Mouse (Mus musculus): ENCODE data around the gene Ppm1g. TPM values are rescaled to one million over a fixed set of nuclear protein-coding genes. Genes with fewer than 3 reads are reported as not detected.
"Not testable (repeated sequence)": the region's sequence is repeated elsewhere in the genome, so short reads cannot be mapped to it uniquely, and the experiment has no call there.

The Ppm1g gene
- polyA plus RNA-seq, 1 experiment from 2014 or later = 164 TPM

DNA sequence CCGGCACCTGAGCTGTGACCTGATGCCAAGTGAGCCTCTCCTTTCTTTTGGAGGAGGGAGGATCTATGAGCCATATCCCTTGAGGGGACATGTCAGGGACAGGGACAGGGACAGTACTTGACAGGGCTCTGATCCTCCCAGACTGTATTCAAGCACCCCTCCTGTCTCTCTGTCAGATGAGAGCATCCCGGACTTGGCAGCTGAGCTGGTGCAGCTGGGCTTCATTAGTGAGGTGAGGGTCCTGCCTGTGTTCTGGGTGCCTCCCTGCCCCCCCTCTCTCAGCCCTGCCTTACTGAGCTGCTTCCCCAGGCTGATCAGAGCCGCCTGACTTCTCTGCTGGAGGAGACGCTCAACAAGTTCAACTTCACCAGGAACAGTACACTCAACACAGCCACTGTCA, 30.2 kb upstream of the Ppm1g start:
- peaks cover 13% of the 10 kb centered on the region for H3K4me1 ChIP-seq
- H3K36me3 ChIP-seq (ENCODE audit: poor library complexity, severe bottlenecking) = peaks cover 98% of the 10 kb centered on the region
- ATAC-seq = peak; percentile 52; the same call in 1 of the 2 replicates
- H3K9me3 ChIP-seq (replicated peaks) = no peaks in the 10 kb centered on the region
- H3K4me3 ChIP-seq = no peak overlapping the region
- H3K4me2 ChIP-seq = no peak overlapping the region
- peak overlapping the region; percentile 47; the same call in 1 of the 2 replicates for H3K9ac ChIP-seq
- H3K27me3 ChIP-seq = no peaks in the 10 kb centered on the region
- no peak overlapping the region for H3K27ac ChIP-seq
- WGBS = 56% methylated on average over 4 of the region's 4 CpGs

DNA sequence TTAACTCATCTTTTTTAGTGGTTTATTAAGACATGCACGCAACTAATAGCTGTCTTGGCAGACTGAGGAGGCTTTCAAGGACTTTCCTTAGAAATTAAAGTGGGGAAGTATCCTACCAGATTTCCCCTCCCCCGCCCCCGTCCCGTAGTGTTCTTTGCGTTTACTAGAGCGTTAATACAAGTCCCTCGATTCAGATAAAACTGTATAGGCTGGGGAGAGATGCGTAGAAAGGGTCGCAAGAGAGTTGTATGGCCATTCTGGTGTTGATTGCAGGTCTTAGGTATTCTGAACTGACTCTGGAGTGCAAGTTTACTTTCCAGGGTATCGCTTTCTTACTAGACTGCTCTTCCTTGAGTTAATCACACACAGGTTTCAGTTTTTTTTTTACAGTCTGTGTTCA, 21.7 kb upstream of the Ppm1g start:
- peak overlapping the region; percentile 94 for H3K9ac ChIP-seq
- WGBS = 16% methylated on average over 10 of the region's 10 CpGs
- peaks cover 36% of the 10 kb centered on the region for H3K36me3 ChIP-seq (ENCODE audit: poor library complexity, severe bottlenecking)
- H3K9me3 ChIP-seq (replicated peaks) = no peaks in the 10 kb centered on the region
- H3K27me3 ChIP-seq = no peaks in the 10 kb centered on the region
- peak overlapping the region; percentile 92 for H3K4me3 ChIP-seq
- peaks cover 16% of the 10 kb centered on the region for H3K4me1 ChIP-seq
- no peak overlapping the region for H3K27ac ChIP-seq
- ATAC-seq = no peak
- peak overlapping the region; percentile 89 for H3K4me2 ChIP-seq

DNA sequence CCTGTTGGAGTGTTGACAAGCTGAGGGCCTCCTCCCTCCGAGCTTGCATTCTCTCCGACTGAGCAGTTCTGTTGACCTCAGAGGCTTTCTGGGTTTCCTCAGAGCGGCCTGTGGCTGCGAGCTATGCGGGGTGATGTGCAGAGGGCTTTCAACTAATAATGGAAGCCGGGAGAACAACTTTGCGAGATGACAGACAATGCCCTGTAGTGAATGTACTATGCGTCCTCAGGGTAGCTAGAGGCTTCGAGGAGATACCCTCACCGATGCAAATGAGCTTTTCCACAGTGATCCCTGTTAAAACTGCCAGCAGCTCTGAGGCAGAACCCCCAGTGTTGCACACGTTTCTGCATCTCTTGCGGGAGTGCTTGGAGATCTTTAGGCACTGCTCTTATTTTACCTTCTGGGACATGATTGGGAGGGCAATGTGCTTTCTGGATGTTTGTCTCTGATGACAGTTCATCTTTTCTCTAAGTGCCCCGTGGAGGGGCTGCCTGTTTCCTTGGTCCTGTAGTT, 21.1 kb upstream of the Ppm1g start:
- Histone ChIP-seq H3K9me3 (replicated peaks) (0 out of 2 replicates have a peak, but pooled peaks cover under 1% of the 10 kb centered on the region), H3K36me3 (ENCODE audit: poor library complexity, severe bottlenecking) (peaks cover 30% of the 10 kb centered on the region), H3K27ac (peak overlapping the region; percentile 95), H3K9ac (peak overlapping the region; percentile 94), H3K4me2 (peak overlapping the region; percentile 89), H3K4me1 (peaks cover 16% of the 10 kb centered on the region), H3K4me3 (peak overlapping the region; percentile 92), H3K27me3 (no peaks in the 10 kb centered on the region)
- WGBS = 0% methylated on average over 13 of the region's 13 CpGs
- ATAC-seq = no peak

- peak within 1 kb of the TSS; percentile 92 for H3K4me3 ChIP-seq
- H3K4me1 ChIP-seq = peaks cover 16% of the 10 kb centered on the region
- H3K9ac ChIP-seq = peak within 1 kb of the TSS; percentile 94
- under 1% methylated on average over 49 of the region's 103 CpGs for WGBS
- H3K9me3 ChIP-seq (replicated peaks) = peaks cover 8% of the 10 kb centered on the region; the same call in 1 of the 2 replicates
- ATAC-seq = peak; percentile 99
- no peaks in the 10 kb centered on the region for H3K27me3 ChIP-seq
- H3K4me2 ChIP-seq = peak within 1 kb of the TSS; percentile 89
- H3K27ac ChIP-seq = peak within 1 kb of the TSS; percentile 95
- peaks cover 23% of the 10 kb centered on the region for H3K36me3 ChIP-seq (ENCODE audit: poor library complexity, severe bottlenecking)
Observed at GRCm38 (mm10) chr5:31240637-31241521, 20.4 kb upstream of the Ppm1g start, which contains the start of the genes Nrbp1 and Gm9970. Nrbp1 (plus strand) TSS chr5:31240864. Gm9970 (minus strand) TSS chr5:31241232.

DNA sequence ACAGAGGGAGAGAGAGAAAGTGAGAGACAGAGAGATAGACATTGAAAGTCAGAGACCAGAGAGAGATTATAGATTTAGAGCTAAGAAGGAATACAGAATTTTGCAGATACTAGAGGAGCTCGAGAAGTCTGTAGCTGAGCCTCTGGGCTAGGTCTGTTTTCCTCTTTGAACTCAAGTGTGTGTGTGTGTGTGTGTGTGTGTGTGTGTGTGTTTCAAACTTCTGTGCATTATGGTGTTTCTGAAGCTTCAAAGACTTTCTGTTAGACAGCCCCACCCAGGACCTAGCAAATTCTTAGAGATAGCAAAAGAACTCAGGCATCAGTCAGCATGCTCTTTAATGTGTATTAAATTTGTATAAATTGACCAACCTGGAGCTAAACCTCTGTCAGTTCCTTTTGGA, 6.2 kb upstream of the Ppm1g start:
- Histone ChIP-seq H3K27ac (no peak overlapping the region), H3K9ac (no peak overlapping the region), H3K4me1 (no peaks in the 10 kb centered on the region), H3K4me3 (no peak overlapping the region), H3K36me3 (ENCODE audit: poor library complexity, severe bottlenecking) (no peaks in the 10 kb centered on the region), H3K27me3 (no peaks in the 10 kb centered on the region), H3K9me3 (replicated peaks) (no peaks in the 10 kb centered on the region), H3K4me2 (no peak overlapping the region)
- no peak for ATAC-seq
- WGBS = 67% methylated on average over 1 of the region's 1 CpGs

GRCm38 (mm10) chr5:31222696-31223095, 2.2 kb upstream of the Ppm1g start:
- H3K4me2 ChIP-seq = no peak overlapping the region
- H3K9ac ChIP-seq = no peak overlapping the region
- H3K4me1 ChIP-seq = peaks cover 14% of the 10 kb centered on the region
- WGBS = 96% methylated on average over 9 of the region's 9 CpGs
- H3K36me3 ChIP-seq (ENCODE audit: poor library complexity, severe bottlenecking) = no peaks in the 10 kb centered on the region
- H3K27ac ChIP-seq = no peak overlapping the region
- no peak for ATAC-seq
- no peaks in the 10 kb centered on the region for H3K27me3 ChIP-seq
- no peaks in the 10 kb centered on the region for H3K9me3 ChIP-seq (replicated peaks)
- H3K4me3 ChIP-seq = no peak overlapping the region

DNA sequence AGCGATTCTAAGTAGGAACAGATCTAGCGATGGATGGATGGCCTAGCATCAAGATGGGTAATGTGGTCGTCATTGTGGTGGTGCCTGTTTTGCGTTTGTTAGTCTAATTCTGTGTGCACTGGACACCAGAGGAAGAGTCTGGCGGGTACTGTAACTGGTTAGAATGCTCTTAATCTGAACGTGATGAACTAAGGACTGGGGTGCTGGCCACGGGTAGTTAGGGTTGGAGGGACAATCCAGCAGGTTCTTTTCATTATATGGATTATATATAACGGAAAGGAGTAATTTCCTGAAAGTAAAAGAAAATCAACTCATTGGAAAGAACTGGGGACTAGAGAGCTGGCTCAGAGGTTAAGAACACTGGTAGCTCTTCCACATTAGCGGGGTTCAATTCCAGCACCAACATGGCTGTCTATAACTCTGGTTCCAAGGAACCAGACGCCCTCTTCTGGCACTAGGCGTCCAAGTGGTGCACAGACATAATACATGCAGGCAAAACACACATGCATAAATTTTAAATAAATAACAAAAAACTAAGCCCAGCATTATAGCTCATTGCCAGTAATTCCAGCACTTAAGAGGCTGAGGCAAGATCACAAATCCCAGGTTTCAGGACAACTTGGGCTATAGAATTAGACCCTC, 938 bp upstream of the Ppm1g start:
- ATAC-seq = no peak; the same call in 1 of the 2 replicates
- Histone ChIP-seq H3K27ac (peak overlapping the region; percentile 87), H3K4me2 (peak overlapping the region; percentile 79), H3K9ac (peak overlapping the region; percentile 92), H3K9me3 (replicated peaks) (no peaks in the 10 kb centered on the region), H3K36me3 (ENCODE audit: poor library complexity, severe bottlenecking) (no peaks in the 10 kb centered on the region), H3K27me3 (no peaks in the 10 kb centered on the region), H3K4me3 (peak overlapping the region; percentile 90), H3K4me1 (peaks cover 18% of the 10 kb centered on the region)
- WGBS = 10% methylated on average over 11 of the region's 11 CpGs

GRCm38 (mm10) chr5:31219911-31220447, 508 bp downstream of the Ppm1g start:
- peak overlapping the region; percentile 92 for H3K9ac ChIP-seq
- H3K4me3 ChIP-seq = peak overlapping the region; percentile 90
- peak overlapping the region; percentile 79 for H3K4me2 ChIP-seq
- ATAC-seq = peak; percentile 77
- H3K9me3 ChIP-seq (replicated peaks) = no peaks in the 10 kb centered on the region
- H3K4me1 ChIP-seq = peaks cover 18% of the 10 kb centered on the region
- under 1% methylated on average over 40 of the region's 40 CpGs for WGBS
- H3K27me3 ChIP-seq = no peaks in the 10 kb centered on the region
- H3K36me3 ChIP-seq (ENCODE audit: poor library complexity, severe bottlenecking) = no peaks in the 10 kb centered on the region
- H3K27ac ChIP-seq = peak overlapping the region; percentile 87

DNA sequence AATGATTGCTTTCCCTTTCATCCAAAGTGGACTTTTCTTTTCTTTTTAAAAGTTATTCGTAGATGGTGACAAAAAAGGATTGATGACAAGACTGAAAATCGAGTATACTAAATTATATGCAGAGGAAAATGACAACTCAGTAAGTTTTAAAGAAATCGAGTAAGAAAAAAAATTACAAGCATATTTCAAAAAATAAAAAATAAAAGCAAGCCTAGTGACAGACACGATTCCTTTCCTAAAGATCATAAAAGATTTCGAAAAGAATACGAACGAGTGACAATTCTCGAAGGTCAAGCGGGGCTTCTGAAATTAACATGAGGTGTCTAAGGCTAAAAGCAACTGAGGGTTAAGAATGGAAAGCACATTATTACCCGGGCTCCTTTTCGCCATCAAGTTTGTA, 1.0 kb downstream of the Ppm1g start:
- H3K4me2 ChIP-seq = peak overlapping the region; percentile 79
- WGBS = 2% methylated on average over 11 of the region's 11 CpGs
- H3K4me3 ChIP-seq = peak overlapping the region; percentile 90
- H3K9me3 ChIP-seq (replicated peaks) = no peaks in the 10 kb centered on the region
- H3K4me1 ChIP-seq = peaks cover 18% of the 10 kb centered on the region
- ATAC-seq = no peak
- H3K27ac ChIP-seq = peak overlapping the region; percentile 87
- no peaks in the 10 kb centered on the region for H3K36me3 ChIP-seq (ENCODE audit: poor library complexity, severe bottlenecking)
- H3K27me3 ChIP-seq = no peaks in the 10 kb centered on the region
- H3K9ac ChIP-seq = peak overlapping the region; percentile 92

GRCm38 (mm10) chr5:31219070-31219469, 1.4 kb downstream of the Ppm1g start:
- no peaks in the 10 kb centered on the region for H3K27me3 ChIP-seq
- no peaks in the 10 kb centered on the region for H3K9me3 ChIP-seq (replicated peaks)
- H3K9ac ChIP-seq = no peak overlapping the region; the same call in 1 of the 2 replicates
- H3K27ac ChIP-seq = no peak overlapping the region
- peak overlapping the region; percentile 90 for H3K4me3 ChIP-seq
- ATAC-seq = no peak
- 2% methylated on average over 2 of the region's 2 CpGs for WGBS
- peaks cover 18% of the 10 kb centered on the region for H3K4me1 ChIP-seq
- H3K36me3 ChIP-seq (ENCODE audit: poor library complexity, severe bottlenecking) = no peaks in the 10 kb centered on the region
- peak overlapping the region; percentile 79 for H3K4me2 ChIP-seq

- H3K36me3 ChIP-seq (ENCODE audit: poor library complexity, severe bottlenecking) = no peaks in the 10 kb centered on the region
- H3K27ac ChIP-seq = no peak overlapping the region
- H3K9me3 ChIP-seq (replicated peaks) = no peaks in the 10 kb centered on the region
- no peaks in the 10 kb centered on the region for H3K27me3 ChIP-seq
- ATAC-seq = no peak
- WGBS = 69% methylated on average over 7 of the region's 7 CpGs
- peaks cover 18% of the 10 kb centered on the region for H3K4me1 ChIP-seq
- peak overlapping the region; percentile 79; the same call in 1 of the 2 replicates for H3K4me2 ChIP-seq
- no peak overlapping the region for H3K9ac ChIP-seq
- no peak overlapping the region for H3K4me3 ChIP-seq
Observed at GRCm38 (mm10) chr5:31218294-31218693, 2.2 kb downstream of the Ppm1g start.

DNA sequence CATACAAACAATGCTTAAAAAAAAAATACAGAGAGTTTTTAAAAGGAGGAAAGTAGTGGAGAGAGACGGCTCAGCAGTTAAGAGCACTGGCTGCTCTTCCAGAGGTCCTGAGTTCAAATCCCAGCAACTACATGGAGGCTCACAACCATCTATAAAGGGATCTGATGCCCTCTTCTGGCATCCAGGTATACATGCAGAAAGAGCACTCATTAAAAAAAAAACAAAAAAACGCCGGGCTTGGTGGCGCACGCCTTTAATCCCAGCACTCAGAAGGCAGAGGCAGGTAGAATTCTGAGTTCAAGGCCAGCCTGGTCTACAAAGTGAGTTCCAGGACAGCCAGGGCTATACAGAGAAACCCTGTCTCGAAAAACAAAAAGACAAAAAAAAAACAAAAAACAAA, 3.9 kb downstream of the Ppm1g start:
- not testable (repeated sequence) for H3K9ac ChIP-seq; H3K9me3 ChIP-seq (replicated peaks); H3K27me3 ChIP-seq; H3K4me2 ChIP-seq; ATAC-seq; H3K36me3 ChIP-seq (ENCODE audit: poor library complexity, severe bottlenecking); H3K27ac ChIP-seq; H3K4me3 ChIP-seq
- H3K4me1 ChIP-seq = peaks cover 18% of the 10 kb centered on the region
- WGBS = 96% methylated on average over 6 of the region's 6 CpGs

Data from forebrain, embryonic 13.5 days (tissue).